Mouse (Mus musculus): ENCODE measurements around the gene Pik3cd. TPM values are rescaled to one million over a fixed set of nuclear protein-coding genes. Genes with fewer than 3 reads are reported as not detected.

Pik3cd gene
- polyA plus RNA-seq, 1 experiment from 2014 or later, result 5.5 TPM

GRCm38 (mm10) chr4:149604518-149604917, 97.9 kb downstream of the Pik3cd start:
- no peak overlapping the region for H3K9ac ChIP-seq (ENCODE audit: low read depth, low read length)
- H3K9me3 ChIP-seq (ENCODE audit: control insufficient read depth, low read length), result no peaks in the 10 kb centered on the region
- H3K4me2 ChIP-seq (replicated peaks; ENCODE audit: low read depth, low read length), result no peak overlapping the region
- H3K4me3 ChIP-seq (ENCODE audit: low read length), result no peak overlapping the region
- no peak for ATAC-seq (ENCODE audit: low FRiP score, low TSS enrichment)
- H3K27me3 ChIP-seq (ENCODE audit: control insufficient read depth, insufficient read depth, low read length), result no peaks in the 10 kb centered on the region
- H3K36me3 ChIP-seq (ENCODE audit: control insufficient read depth, insufficient read depth, low read length), result no peaks in the 10 kb centered on the region
- 81% methylated on average over 3 of the region's 3 CpGs for WGBS
- no peak overlapping the region for H3K27ac ChIP-seq (ENCODE audit: low read depth, low read length)
- peaks cover 14% of the 10 kb centered on the region for H3K4me1 ChIP-seq (ENCODE audit: control insufficient read depth, insufficient read depth, low read length)

- H3K27me3 ChIP-seq (ENCODE audit: control insufficient read depth, insufficient read depth, low read length), result no peaks in the 10 kb centered on the region
- no peaks in the 10 kb centered on the region for H3K36me3 ChIP-seq (ENCODE audit: control insufficient read depth, insufficient read depth, low read length)
- no peak overlapping the region for H3K27ac ChIP-seq (ENCODE audit: low read depth, low read length)
- ATAC-seq (ENCODE audit: low FRiP score, low TSS enrichment), result no peak
- H3K9ac ChIP-seq (ENCODE audit: low read depth, low read length), result no peak overlapping the region
- whole genome bisulfite sequencing, result 52% methylated on average over 1 of the region's 1 CpGs
- H3K9me3 ChIP-seq (ENCODE audit: control insufficient read depth, low read length), result no peaks in the 10 kb centered on the region
- H3K4me2 ChIP-seq (replicated peaks; ENCODE audit: low read depth, low read length), result no peak overlapping the region
- peaks cover 14% of the 10 kb centered on the region for H3K4me1 ChIP-seq (ENCODE audit: control insufficient read depth, insufficient read depth, low read length)
- H3K4me3 ChIP-seq (ENCODE audit: low read length), result no peak overlapping the region
Observed at GRCm38 (mm10) chr4:149603860-149604259, 98.5 kb downstream of the Pik3cd start.

GRCm38 (mm10) chr4:149602236-149602635, 100.1 kb downstream of the Pik3cd start:
- no peaks in the 10 kb centered on the region for H3K9me3 ChIP-seq (ENCODE audit: control insufficient read depth, low read length)
- no peak overlapping the region for H3K4me3 ChIP-seq (ENCODE audit: low read length)
- ATAC-seq (ENCODE audit: low FRiP score, low TSS enrichment), result no peak
- H3K4me1 ChIP-seq (ENCODE audit: control insufficient read depth, insufficient read depth, low read length), result peaks cover 7% of the 10 kb centered on the region; the same call in 1 of the 2 replicates
- 51% methylated on average over 7 of the region's 7 CpGs for WGBS
- no peaks in the 10 kb centered on the region for H3K27me3 ChIP-seq (ENCODE audit: control insufficient read depth, insufficient read depth, low read length)
- H3K27ac ChIP-seq (ENCODE audit: low read depth, low read length), result no peak overlapping the region
- no peaks in the 10 kb centered on the region for H3K36me3 ChIP-seq (ENCODE audit: control insufficient read depth, insufficient read depth, low read length)
- no peak overlapping the region for H3K4me2 ChIP-seq (replicated peaks; ENCODE audit: low read depth, low read length)
- H3K9ac ChIP-seq (ENCODE audit: low read depth, low read length), result no peak overlapping the region

- no peak overlapping the region for H3K9ac ChIP-seq (ENCODE audit: low read depth, low read length)
- 32% methylated on average over 4 of the region's 4 CpGs for WGBS
- peaks cover 4% of the 10 kb centered on the region; the same call in 1 of the 2 replicates for H3K4me1 ChIP-seq (ENCODE audit: control insufficient read depth, insufficient read depth, low read length)
- no peak overlapping the region for H3K27ac ChIP-seq (ENCODE audit: low read depth, low read length)
- no peak overlapping the region for H3K4me2 ChIP-seq (replicated peaks; ENCODE audit: low read depth, low read length)
- no peak overlapping the region for H3K4me3 ChIP-seq (ENCODE audit: low read length)
- no peaks in the 10 kb centered on the region for H3K9me3 ChIP-seq (ENCODE audit: control insufficient read depth, low read length)
- H3K36me3 ChIP-seq (ENCODE audit: control insufficient read depth, insufficient read depth, low read length), result no peaks in the 10 kb centered on the region
- H3K27me3 ChIP-seq (ENCODE audit: control insufficient read depth, insufficient read depth, low read length), result no peaks in the 10 kb centered on the region
- ATAC-seq (ENCODE audit: low FRiP score, low TSS enrichment), result no peak
Observed at GRCm38 (mm10) chr4:149601484-149601883, 100.9 kb downstream of the Pik3cd start.

GRCm38 (mm10) chr4:149600130-149600529, 102.2 kb downstream of the Pik3cd start:
- Histone ChIP-seq H3K27ac (ENCODE audit: low read depth, low read length) (no peak overlapping the region), H3K4me3 (ENCODE audit: low read length) (no peak overlapping the region), H3K4me1 (ENCODE audit: control insufficient read depth, insufficient read depth, low read length) (peaks cover 4% of the 10 kb centered on the region; the same call in 1 of the 2 replicates), H3K9me3 (ENCODE audit: control insufficient read depth, low read length) (no peaks in the 10 kb centered on the region), H3K4me2 (replicated peaks; ENCODE audit: low read depth, low read length) (no peak overlapping the region), H3K9ac (ENCODE audit: low read depth, low read length) (no peak overlapping the region), H3K27me3 (ENCODE audit: control insufficient read depth, insufficient read depth, low read length) (no peaks in the 10 kb centered on the region), H3K36me3 (ENCODE audit: control insufficient read depth, insufficient read depth, low read length) (no peaks in the 10 kb centered on the region)
- ATAC-seq (ENCODE audit: low FRiP score, low TSS enrichment), result no peak
- WGBS, result 90% methylated on average over 4 of the region's 4 CpGs

GRCm38 (mm10) chr4:149599549-149599948, 102.8 kb downstream of the Pik3cd start:
- no peak for ATAC-seq (ENCODE audit: low FRiP score, low TSS enrichment)
- 94% methylated on average over 6 of the region's 6 CpGs for WGBS

More at GRCm38 (mm10) chr4:149599549-149599948, 102.8 kb downstream of the Pik3cd start:
- H3K27me3 ChIP-seq (ENCODE audit: control insufficient read depth, insufficient read depth, low read length), result no peaks in the 10 kb centered on the region
- no peaks in the 10 kb centered on the region for H3K9me3 ChIP-seq (ENCODE audit: control insufficient read depth, low read length)
- H3K4me3 ChIP-seq (ENCODE audit: low read length), result no peak overlapping the region
- H3K27ac ChIP-seq (ENCODE audit: low read depth, low read length), result no peak overlapping the region
- H3K36me3 ChIP-seq (ENCODE audit: control insufficient read depth, insufficient read depth, low read length), result no peaks in the 10 kb centered on the region
- H3K4me1 ChIP-seq (ENCODE audit: control insufficient read depth, insufficient read depth, low read length), result peaks cover 4% of the 10 kb centered on the region; the same call in 1 of the 2 replicates
- no peak overlapping the region for H3K9ac ChIP-seq (ENCODE audit: low read depth, low read length)
- H3K4me2 ChIP-seq (replicated peaks; ENCODE audit: low read depth, low read length), result no peak overlapping the region

Small RNA genes lying within 50 kb of the gene (microRNA-seq; reads per million reads assigned to microRNA genes)
- gene Mir7023, result not detected

Other genes starting within 250 kb of the Pik3cd start
- gene Rbp7, start 247.6 kb downstream of the Pik3cd start, polyA plus RNA-seq (2014; fragmentation: Nextera tagmentation; extraction: Ambion mirVana), result 1.1 and 1.8 TPM in 2 replicates
- gene Tmem274, start 225.2 kb downstream of the Pik3cd start, polyA plus RNA-seq (2014; fragmentation: Nextera tagmentation; extraction: Ambion mirVana), result 0.38 TPM in 1 of 2 replicates, not detected in the other
- 12.7 and 15.5 TPM in 2 replicates for gene Nmnat1, start 217.4 kb downstream of the Pik3cd start, polyA plus RNA-seq (2014; fragmentation: Nextera tagmentation; extraction: Ambion mirVana)
- gene Lzic, start 217.3 kb downstream of the Pik3cd start, polyA plus RNA-seq (2014; fragmentation: Nextera tagmentation; extraction: Ambion mirVana), result 45.7 and 47.3 TPM in 2 replicates
- gene Ctnnbip1, start 184.3 kb downstream of the Pik3cd start, polyA plus RNA-seq (2014; fragmentation: Nextera tagmentation; extraction: Ambion mirVana), result 66.6 and 71.4 TPM in 2 replicates
- gene Clstn1, start 116.1 kb downstream of the Pik3cd start, polyA plus RNA-seq (2014; fragmentation: Nextera tagmentation; extraction: Ambion mirVana), result 24.7 and 33.5 TPM in 2 replicates
- gene Tmem201, start 35.5 kb upstream of the Pik3cd start, polyA plus RNA-seq (2014; fragmentation: Nextera tagmentation; extraction: Ambion mirVana), result 28.3 and 29.1 TPM in 2 replicates
- 15.5 and 19.3 TPM in 2 replicates for gene Slc25a33, start 71.7 kb upstream of the Pik3cd start, polyA plus RNA-seq (2014; fragmentation: Nextera tagmentation; extraction: Ambion mirVana)

Data from kidney, embryonic 14.5 days (tissue).